Mouse (Mus musculus) liver, embryonic 18 days (tissue): ENCODE measurements around the gene Cbl. TPM values are rescaled to one million over a fixed set of nuclear protein-coding genes. Genes with fewer than 3 reads are reported as not detected.

Source experiments
- polyA plus RNA-seq: library from polyadenylated mRNA; depleted of rRNA; stranded (reverse); fragments of >200 nt; gene quantifications from 2 replicates; pipeline ENCODE4 v1.2.3, GENCODE M21; 2012; rRNA removed

The Cbl gene
- 3.9 and 4.7 TPM in 2 replicates for polyA plus RNA-seq

DNA sequence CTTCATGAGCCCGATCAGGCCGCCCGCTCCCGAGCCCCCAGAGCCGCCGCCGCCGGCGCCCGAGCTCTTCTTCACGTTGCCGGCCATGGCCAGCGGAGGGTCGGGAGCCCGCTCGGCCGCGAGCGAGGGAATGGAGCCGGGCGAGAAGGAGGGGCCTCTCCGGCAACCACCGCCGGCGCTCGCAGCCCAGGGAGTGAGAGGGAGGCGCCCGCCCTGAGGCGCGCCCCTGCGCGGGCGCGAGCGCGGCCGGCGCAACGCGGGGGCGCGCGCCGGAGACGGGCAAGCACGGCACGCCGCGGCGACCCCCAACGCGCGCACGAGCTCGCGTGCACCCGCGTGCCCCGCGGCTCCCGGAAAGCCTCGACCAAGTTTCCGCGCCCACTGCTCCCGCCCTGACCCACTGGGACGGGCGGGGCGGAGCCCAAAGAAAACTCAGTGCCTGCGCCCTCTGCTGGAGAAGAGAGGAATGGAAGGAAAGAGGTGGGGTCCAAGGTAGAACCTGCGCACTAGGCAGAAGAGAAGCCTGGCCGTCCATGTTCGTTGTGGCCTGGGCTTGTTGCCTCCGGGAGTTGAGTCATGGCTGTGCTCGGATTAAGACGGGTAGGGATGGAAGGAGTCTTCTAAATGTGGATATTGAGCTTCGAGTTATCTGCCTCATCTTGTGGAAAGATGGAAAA, at the start of gene Cbl:
Gene Cbl (minus strand): TSS at position 248 of the 677 bp plus-strand sequence.

DNA sequence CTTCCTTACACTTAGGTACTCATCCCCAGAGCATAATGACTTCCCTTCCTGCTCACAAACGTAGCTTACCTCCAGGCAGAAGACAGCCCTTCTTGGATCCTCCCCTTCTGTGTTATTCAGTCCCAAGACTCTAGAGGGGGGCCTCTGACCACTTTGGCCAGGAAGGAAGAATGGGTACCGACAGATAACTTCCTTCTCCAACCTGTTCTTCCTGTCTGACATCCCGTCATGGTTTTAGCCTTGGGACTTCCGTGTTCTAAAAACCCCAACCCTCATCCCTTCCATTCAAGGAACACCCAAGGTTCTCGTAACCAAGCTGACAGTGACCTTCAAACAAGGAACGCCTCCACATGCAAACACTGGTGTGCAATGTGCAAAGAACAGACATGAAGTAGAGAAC, 34.6 kb upstream of the Cbl start, which contains the start of gene Nlrx1:
Gene Nlrx1 (minus strand): TSS at position 168 of the 400 bp plus-strand sequence.

DNA sequence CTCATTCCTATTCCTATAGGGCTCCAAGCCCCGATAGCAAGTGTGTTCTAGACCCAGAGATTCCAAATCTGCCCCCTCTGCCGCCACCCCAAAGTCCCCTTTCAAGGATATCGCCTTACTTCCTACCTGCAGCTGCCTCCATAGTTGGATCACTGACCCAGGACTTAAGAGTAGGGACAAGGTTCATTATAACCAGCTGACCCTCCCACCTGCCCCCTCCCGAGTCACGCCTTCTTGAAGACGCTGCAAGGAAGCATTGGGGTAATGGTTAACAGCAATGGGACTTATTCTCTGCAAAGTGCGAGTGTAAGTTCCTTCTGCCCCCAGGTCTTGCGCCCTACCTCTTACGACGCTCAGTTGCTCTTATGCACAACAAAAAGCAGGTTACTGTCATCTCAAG, 17.5 kb upstream of the Cbl start, which contains the start of gene Pdzd3:
Gene Pdzd3 (minus strand): TSS at position 158 of the 400 bp plus-strand sequence.

DNA sequence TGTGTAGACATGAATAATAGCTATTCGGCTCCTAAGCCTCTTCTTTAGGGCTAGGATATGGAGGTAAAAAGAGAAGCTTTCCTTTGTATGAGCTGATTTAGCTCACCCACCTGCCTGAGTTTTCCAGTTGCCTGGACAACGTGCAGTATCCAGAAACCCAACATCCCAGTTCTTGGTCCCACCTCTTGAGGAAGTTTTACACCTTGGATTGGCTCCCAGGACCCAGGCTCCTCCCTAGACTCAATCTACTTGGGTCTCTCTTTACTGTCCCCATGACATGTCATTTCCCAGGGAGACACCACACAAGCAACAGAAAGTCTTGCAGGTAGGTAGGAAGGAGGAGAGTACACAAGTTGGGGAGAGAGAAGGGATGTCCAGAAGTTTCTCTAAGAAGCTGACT, 6.5 kb upstream of the Cbl start, which contains the start of gene Ccdc153:
Gene Ccdc153 (plus strand): TSS at position 278 of the 400 bp plus-strand sequence.

DNA sequence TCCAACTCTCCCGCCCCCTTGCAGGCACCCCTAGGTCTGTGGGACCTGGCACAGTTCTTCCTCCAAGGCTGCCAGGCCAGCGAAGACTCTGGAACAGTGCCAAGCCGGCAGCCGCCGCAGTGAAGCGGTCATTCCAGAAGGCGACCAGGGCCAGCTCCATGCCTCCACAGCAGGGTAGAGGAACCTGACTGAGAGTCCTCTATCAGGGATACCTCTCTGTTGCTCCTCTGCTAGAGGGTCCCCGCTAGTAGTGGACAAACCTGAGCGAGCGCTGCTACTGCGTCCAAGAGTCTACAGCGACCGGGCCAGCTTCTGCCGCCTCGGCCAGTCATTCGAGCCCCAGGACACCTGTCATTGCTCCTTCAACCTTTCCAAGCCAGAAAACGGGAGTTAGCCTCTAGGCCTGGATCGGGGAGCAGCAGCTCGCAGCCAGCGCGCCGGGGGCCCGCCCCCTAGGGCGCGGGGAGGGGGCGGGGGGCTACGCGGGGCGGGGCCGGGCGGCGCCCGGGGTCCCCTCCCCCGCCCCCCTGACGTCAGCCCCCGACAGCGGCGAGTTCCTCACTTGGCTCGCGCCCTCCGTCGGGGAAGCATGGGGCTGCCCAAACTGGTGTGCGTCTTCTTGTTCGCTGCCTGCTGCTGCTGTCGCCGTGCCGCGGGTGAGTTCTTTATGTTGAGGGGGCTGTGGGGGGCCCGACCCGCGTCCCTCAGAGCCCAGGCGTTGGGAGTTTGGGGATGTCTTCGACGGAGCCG, 99.6 kb downstream of the Cbl start, which contains the start of gene Mcam:
Gene Mcam (plus strand): TSS at position 369 of the 750 bp plus-strand sequence.

DNA sequence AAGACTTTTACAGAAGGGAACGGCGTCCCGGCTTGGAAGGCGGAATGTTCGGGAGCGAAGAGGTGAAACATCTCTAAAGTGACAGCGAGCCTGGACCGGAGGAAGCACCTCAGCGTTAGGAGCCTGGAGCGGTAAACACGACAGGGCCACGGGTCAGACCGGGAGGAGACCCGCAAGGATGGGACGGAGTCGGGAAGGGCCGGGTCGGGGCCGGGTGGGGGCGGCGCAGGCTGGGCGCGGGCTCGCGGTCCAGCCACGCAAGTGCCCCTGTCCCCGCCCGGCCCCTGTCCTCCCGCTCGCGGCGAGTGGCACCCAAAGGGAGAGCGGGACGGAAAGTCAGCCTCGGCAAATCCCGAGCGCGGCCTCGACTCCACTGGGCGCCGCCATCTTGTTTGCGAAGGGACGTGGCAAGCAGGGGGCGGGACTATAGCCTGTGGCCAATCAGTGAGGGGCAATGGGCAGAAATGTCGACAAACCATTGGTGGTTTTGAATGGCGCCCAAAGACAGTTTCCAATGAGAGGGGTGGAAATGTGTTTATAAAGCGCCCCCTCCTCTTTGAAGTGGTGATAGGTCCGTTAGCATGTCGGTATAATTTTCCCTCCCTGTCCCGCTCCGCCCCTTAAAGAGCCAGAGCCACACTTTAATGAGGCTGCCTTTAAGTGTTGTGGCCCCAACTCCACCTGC, 120.6 kb downstream of the Cbl start, which contains the start of the genes Gm49380 and Rnf26:
Gene Gm49380 (minus strand): TSS at position 396 of the 685 bp plus-strand sequence.
Gene Rnf26 (minus strand): TSS at position 413 of the 685 bp plus-strand sequence.

DNA sequence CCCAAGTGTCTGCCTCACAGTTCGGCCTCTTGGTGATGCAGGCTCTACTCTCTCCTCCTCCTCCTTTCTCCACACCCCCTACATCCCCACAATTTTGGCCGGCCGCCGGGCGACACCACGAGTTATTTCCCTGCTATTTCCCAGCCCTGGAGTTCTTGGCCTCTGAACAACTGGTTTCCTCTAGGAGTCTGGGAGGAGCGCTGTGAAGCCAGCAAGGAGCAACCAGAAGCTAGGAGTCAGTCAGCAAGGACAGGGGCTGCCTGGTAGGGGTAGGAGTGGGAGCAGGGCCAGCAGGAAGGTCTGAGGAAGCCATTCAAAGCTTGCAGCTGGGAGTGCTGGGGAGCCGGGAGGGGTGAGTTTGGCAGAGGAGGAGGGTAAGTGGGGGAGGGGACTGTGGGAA, 126.7 kb downstream of the Cbl start, which contains the start of gene C1qtnf5:
Gene C1qtnf5 (plus strand): TSS at position 136 of the 400 bp plus-strand sequence.

DNA sequence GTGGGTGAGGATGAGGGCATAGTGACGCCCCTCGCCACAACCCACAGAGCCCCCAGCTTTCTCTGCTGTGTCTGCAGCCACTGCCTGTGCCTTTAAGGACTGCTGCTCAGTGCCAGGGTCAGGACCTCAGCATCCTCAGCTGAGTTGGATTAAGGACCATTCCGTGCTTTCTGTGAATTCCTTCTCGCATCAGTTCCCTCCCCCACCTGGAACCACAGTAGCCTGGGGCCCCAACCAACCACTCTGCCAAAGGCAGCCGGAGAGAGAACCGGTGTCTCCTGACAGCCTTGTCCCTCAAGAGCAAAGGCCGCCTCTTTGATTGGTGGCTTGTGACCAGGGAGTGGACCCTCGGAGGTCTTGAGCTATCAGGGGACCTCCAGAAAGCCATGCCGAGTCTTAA, 132.4 kb downstream of the Cbl start, which contains the start of gene Mfrp:
Gene Mfrp (plus strand): TSS at position 240 of the 400 bp plus-strand sequence.

Other genes with a start within 250 kb of the Cbl start
- 1.2 and 2.0 TPM in 2 replicates for gene Thy1, start 190.7 kb downstream of the Cbl start, polyA plus RNA-seq
- gene Usp2, start 167.0 kb downstream of the Cbl start, polyA plus RNA-seq, result 0.55 and 0.77 TPM in 2 replicates
- gene Mfrp, start 132.3 kb downstream of the Cbl start, polyA plus RNA-seq, result 0.07 and 0.08 TPM in 2 replicates
- gene C1qtnf5, start 126.8 kb downstream of the Cbl start, polyA plus RNA-seq, result 1.2 and 1.4 TPM in 2 replicates
- 0.02 and 0.04 TPM in 2 replicates for gene Gm49380, start 120.5 kb downstream of the Cbl start, polyA plus RNA-seq
- 13.9 and 15.2 TPM in 2 replicates for gene Rnf26, start 120.5 kb downstream of the Cbl start, polyA plus RNA-seq
- gene Mcam, start 99.6 kb downstream of the Cbl start, polyA plus RNA-seq, result 12.5 and 12.8 TPM in 2 replicates
- not detected in 2 replicates for gene Ccdc153, start 6.6 kb upstream of the Cbl start, polyA plus RNA-seq
- gene Pdzd3, start 17.4 kb upstream of the Cbl start, polyA plus RNA-seq, result 0.05 and 0.08 TPM in 2 replicates
- 2.6 and 3.2 TPM in 2 replicates for gene Nlrx1, start 34.5 kb upstream of the Cbl start, polyA plus RNA-seq
- 13.8 and 17.2 TPM in 2 replicates for gene Abcg4, start 54.6 kb upstream of the Cbl start, polyA plus RNA-seq
- gene Hinfp, start 71.6 kb upstream of the Cbl start, polyA plus RNA-seq, result 12.1 and 12.9 TPM in 2 replicates
- 11.0 and 12.5 TPM in 2 replicates for gene C2cd2l, start 86.2 kb upstream of the Cbl start, polyA plus RNA-seq
- 18.5 and 19.8 TPM in 2 replicates for gene Dpagt1, start 92.0 kb upstream of the Cbl start, polyA plus RNA-seq
- gene H2afx, start 100.6 kb upstream of the Cbl start, polyA plus RNA-seq, result 107 and 124 TPM in 2 replicates
- gene Hmbs, start 110.2 kb upstream of the Cbl start, polyA plus RNA-seq, result 450 and 459 TPM in 2 replicates
- gene Vps11, start 127.6 kb upstream of the Cbl start, polyA plus RNA-seq, result 10.0 and 10.6 TPM in 2 replicates
- 18.1 and 22.7 TPM in 2 replicates for gene Hyou1, start 145.4 kb upstream of the Cbl start, polyA plus RNA-seq
- gene Slc37a4, start 162.8 kb upstream of the Cbl start, polyA plus RNA-seq, result 90.0 and 101 TPM in 2 replicates
- 535 and 642 TPM in 2 replicates for gene Rps25, start 173.1 kb upstream of the Cbl start, polyA plus RNA-seq
- gene Trappc4, start 173.6 kb upstream of the Cbl start, polyA plus RNA-seq, result 20.6 and 22.1 TPM in 2 replicates
- gene Ccdc84, start 184.5 kb upstream of the Cbl start, polyA plus RNA-seq, result 17.5 and 19.5 TPM in 2 replicates
- gene Foxr1, start 207.1 kb upstream of the Cbl start, polyA plus RNA-seq, result 0.01 TPM in 1 of 2 replicates, not detected in the other
- gene Upk2, start 220.9 kb upstream of the Cbl start, polyA plus RNA-seq, result not detected in 2 replicates
- gene Bcl9l, start 248.8 kb upstream of the Cbl start, polyA plus RNA-seq, result 2.2 and 3.0 TPM in 2 replicates